Mouse (Mus musculus) ES-E14 (cell line): ENCODE measurements around the gene Med22.

Experiments
- HCFC1 ChIP-seq: IDR thresholded peaks from 2 replicates; pipeline ENCODE4 v1.6.1; 2012; ENCODE audit warnings: low read length, inconsistent platforms, borderline replicate concordance; ENCODE audit not compliant: insufficient read depth
- ZNF384 ChIP-seq: IDR thresholded peaks from 2 replicates; pipeline ENCODE4 v1.6.1; 2012; ENCODE audit warnings: low read depth, low read length, inconsistent platforms

- no peak for TF ChIP-seq ZNF384
- TF ChIP-seq HCFC1: no peak
These were observed 3.9 kb upstream of the Med22 start for GRCm38 (mm10) chr2:26914148-26914941.
